Mouse (Mus musculus) spleen, adult 2 months (tissue): ENCODE data around the gene Gpr108.

Experiments
- CTCF ChIP-seq: fragments of 200-500 bp; IDR thresholded peaks from 2 replicates; pipeline ENCODE4 v1.5.1; 2011; ENCODE audit warnings: mild to moderate bottlenecking, inconsistent platforms; ENCODE audit not compliant: insufficient read depth, insufficient read length, insufficient replicate concordance; ENCODE audit errors: extremely low read depth
- POLR2A ChIP-seq: fragments of 200-500 bp; IDR thresholded peaks from 2 replicates; pipeline ENCODE4 v1.6.1; 2011; ENCODE audit warnings: low read depth, low read length, inconsistent platforms

DNA sequence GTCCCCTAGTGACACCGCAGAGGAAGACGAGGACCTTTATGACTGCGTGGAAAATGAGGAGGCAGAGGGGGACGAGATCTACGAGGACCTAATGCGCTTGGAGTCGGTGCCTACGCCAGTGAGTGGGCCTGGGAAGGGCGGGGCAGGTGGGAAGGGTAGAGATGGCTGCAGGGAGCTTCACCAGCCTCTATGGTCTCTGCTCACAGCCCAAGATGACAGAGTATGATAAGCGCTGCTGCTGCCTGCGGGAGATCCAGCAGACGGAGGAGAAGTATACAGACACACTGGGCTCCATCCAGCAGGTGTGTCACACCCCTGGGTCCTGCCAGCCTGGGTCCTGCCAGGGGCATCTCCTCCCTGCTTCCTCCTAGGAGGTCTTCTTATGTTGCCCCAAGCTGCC is 48.8 kb upstream of the Gpr108 start:
- TF ChIP-seq POLR2A (no peak), CTCF (no peak)
